Mouse (Mus musculus) heart, adult 2 months (tissue): ENCODE data around the gene Gm43552. TPM values are rescaled to one million over a fixed set of nuclear protein-coding genes. Genes with fewer than 3 reads are reported as not detected.
A peak's percentile ranks its signal among the peaks of the same experiment; 100 is the strongest.
"Not testable (repeated sequence)": the region's sequence is repeated elsewhere in the genome, so short reads cannot be mapped to it uniquely, and the experiment has no call there.

Experiments
- DNase-seq, 2 experiments: peaks; one replicate each; pipeline ENCODE4 v3.0.0; 2021
- H3K27ac ChIP-seq: fragments of 200-600 bp; 2 replicates; pipeline ENCODE4 v1.8.1; 2022
- H3K27me3 ChIP-seq: fragments of 200-500 bp; 2 replicates; pipeline ENCODE4 v1.6.1; 2012; ENCODE audit warnings: mild to moderate bottlenecking, low read length, inconsistent platforms, mixed read lengths; ENCODE audit not compliant: control insufficient read depth, insufficient read depth
- H3K36me3 ChIP-seq: fragments of 200-500 bp; 2 replicates; pipeline ENCODE4 v1.6.1; 2012; ENCODE audit warnings: low read length, inconsistent platforms; ENCODE audit not compliant: control insufficient read depth, insufficient read depth
- H3K4me1 ChIP-seq: fragments of 200-500 bp; 2 replicates; pipeline ENCODE4 v1.6.1; 2011; ENCODE audit warnings: low read length; ENCODE audit not compliant: control insufficient read depth, insufficient read depth
- H3K4me3 ChIP-seq: fragments of 200-600 bp; 2 replicates; pipeline ENCODE4 v1.8.1; 2022
- H3K79me2 ChIP-seq: fragments of 200-500 bp; replicated peaks from 2 replicates; pipeline ENCODE4 v1.6.1; 2012; ENCODE audit warnings: mild to moderate bottlenecking, inconsistent platforms, low read length, moderate library complexity, mixed read lengths; ENCODE audit not compliant: control insufficient read depth, insufficient read depth
- H3K9ac ChIP-seq: fragments of 200-500 bp; 2 replicates; pipeline ENCODE4 v1.6.1; 2012; ENCODE audit warnings: low read depth, mild to moderate bottlenecking, control low read depth, inconsistent platforms, low read length, mixed read lengths
- CTCF ChIP-seq: fragments of 200-600 bp; IDR thresholded peaks from 2 replicates; pipeline ENCODE4 v1.8.1; 2022; ENCODE audit warnings: antibody characterized with exemption, mild to moderate bottlenecking, moderate library complexity
- EP300 ChIP-seq: fragments of 200-500 bp; IDR thresholded peaks from 2 replicates; pipeline ENCODE4 v1.6.1; 2011; ENCODE audit warnings: low read depth, low read length, control low read depth; ENCODE audit not compliant: insufficient read depth
- POLR2A ChIP-seq: fragments of 200-500 bp; IDR thresholded peaks from 2 replicates; pipeline ENCODE4 v1.6.1; 2011; ENCODE audit warnings: mild to moderate bottlenecking, low read depth, low read length, control low read depth; ENCODE audit not compliant: insufficient read depth
- WGBS: fragments of 180-500 bp; shearing (Covaris S2); methylation state at CpG from one replicate; pipeline ENCODE4 v1.1.7; 2018; 5-methylcytosine and 5-hydroxymethylcytosine counted together
- intact Hi-C: fragments of 180-260 bp; cut with DNase I; formaldehyde crosslinking; loops from one replicate; pipeline ENCODE4 v1.15.1; 2025
- polyA plus RNA-seq: library from polyadenylated mRNA; depleted of rRNA; stranded (reverse); fragments of >200 nt; gene quantifications from 2 replicates; pipeline ENCODE4 v1.2.3, GENCODE M21; 2012
- total RNA-seq, 2 experiments: library from RNA; stranded (reverse); gene quantifications; 2 replicates each; pipeline ENCODE4 v1.2.3; 2021

Gm43552 gene
- total and polyA plus RNA-seq, 3 experiments = not detected

DNA sequence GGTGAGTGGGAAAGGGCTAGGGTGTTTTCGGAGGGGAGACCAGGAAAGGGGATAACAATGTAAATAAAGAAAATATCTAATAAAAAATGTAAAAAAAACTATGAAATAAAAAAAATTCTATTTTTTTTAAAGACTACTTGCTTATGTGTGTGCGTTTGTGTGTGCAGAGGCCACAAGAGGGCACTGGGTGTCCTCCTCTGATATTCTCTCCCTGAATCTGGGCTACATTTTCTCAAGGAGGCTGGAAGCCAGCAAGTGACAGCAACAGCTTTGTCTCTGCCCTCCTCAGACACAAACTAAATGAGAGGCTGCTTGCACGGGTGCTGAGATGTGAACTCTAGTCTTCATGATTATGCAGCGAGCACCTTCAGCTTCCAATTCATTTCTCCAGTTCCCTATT is 14.4 kb downstream of the Gm43552 start:
- TF ChIP-seq EP300 (no peak), POLR2A (no peak), CTCF (peak; percentile 68)
- H3K4me1 ChIP-seq = peaks cover 9% of the 10 kb centered on the region
- no peak overlapping the region for H3K27ac ChIP-seq
- intact Hi-C loops = no loop called here
- no peaks in the 10 kb centered on the region for H3K27me3 ChIP-seq
- DNase-seq = peak in 1 of 2 experiments; percentile 56
- H3K79me2 ChIP-seq = 0 out of 2 replicates have a peak, but pooled peaks cover 2% of the 10 kb centered on the region
- 63% methylated on average over 4 of the region's 4 CpGs for WGBS
- no peak overlapping the region for H3K4me3 ChIP-seq
- H3K36me3 ChIP-seq = peaks cover 14% of the 10 kb centered on the region
- no peak overlapping the region for H3K9ac ChIP-seq

DNA sequence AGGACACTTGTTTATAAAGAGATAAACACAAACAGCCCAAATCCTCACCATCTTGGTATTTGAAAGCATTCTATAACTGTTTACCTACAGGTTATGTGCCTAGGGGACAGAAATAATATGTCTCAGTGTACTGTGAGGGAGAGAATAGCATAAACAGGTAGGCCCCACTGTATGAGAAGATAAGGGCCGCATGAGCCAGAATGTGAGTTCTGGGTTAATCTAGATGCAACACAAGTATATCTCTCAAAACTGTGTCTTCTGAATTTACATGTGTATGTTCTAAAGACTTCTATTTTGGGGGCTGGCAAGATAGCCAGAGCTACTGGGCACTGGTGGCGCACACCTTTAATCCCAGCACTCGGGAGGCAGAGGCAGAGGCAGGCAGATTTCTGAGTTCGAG is 15.9 kb downstream of the Gm43552 start:
- H3K4me1 ChIP-seq, H3K27ac ChIP-seq, H3K9ac ChIP-seq, intact Hi-C loops, DNase-seq, H3K79me2 ChIP-seq, H3K4me3 ChIP-seq, H3K27me3 ChIP-seq: not testable (repeated sequence)
- WGBS = 91% methylated on average over 4 of the region's 4 CpGs
- peaks cover 12% of the 10 kb centered on the region for H3K36me3 ChIP-seq

DNA sequence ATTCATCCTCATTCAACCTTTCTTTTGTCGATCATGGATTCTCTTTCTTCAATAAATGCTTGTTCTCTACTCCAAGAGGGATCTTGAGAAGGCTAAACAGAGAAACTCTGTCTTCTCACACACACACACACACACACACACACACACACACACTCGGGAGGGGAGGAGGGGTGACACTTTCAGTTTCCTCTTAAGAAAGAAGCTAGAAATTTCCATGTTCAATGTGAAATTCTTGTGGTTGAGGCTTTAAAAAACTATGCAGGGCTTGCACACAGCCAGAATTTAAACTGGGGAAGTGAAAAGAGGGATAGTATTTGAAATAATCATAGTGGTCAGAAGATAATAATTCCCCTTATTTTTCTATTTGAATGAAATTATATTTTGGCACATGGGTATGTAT is 16.8 kb downstream of the Gm43552 start:
- H3K27ac ChIP-seq = no peak overlapping the region
- peaks cover 5% of the 10 kb centered on the region for H3K79me2 ChIP-seq
- H3K27me3 ChIP-seq = no peaks in the 10 kb centered on the region
- peaks cover 12% of the 10 kb centered on the region for H3K4me1 ChIP-seq
- 59% methylated on average over 2 of the region's 2 CpGs for WGBS
- DNase-seq = peak in 1 of 2 experiments; percentile 22
- no peak overlapping the region for H3K4me3 ChIP-seq
- peaks cover 12% of the 10 kb centered on the region for H3K36me3 ChIP-seq
- no peak overlapping the region for H3K9ac ChIP-seq
- TF ChIP-seq POLR2A (no peak), EP300 (no peak), CTCF (no peak)
- intact Hi-C loops = no loop called here

DNA sequence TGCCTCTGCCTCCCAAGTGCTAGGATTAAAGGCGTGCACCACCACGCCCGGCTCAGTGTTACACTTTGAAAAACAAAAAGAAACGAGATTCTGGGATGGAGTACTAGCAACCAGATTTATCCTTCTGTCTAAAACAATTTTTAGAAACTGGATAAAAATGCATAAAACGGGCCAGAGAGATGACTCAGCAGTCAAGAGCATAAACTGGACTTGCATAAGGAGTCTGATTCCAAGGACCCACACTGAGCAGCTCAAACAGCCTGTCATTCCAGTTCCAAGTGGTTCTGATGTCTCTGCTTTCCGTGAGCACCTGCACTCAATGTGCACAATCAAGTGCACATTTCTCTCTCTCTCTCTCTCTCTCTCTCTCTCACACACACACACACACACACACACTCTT is 22.9 kb downstream of the Gm43552 start:
- intact Hi-C loops = no loop called here
- peak in 1 of 2 experiments; percentile 15 for DNase-seq

DNA sequence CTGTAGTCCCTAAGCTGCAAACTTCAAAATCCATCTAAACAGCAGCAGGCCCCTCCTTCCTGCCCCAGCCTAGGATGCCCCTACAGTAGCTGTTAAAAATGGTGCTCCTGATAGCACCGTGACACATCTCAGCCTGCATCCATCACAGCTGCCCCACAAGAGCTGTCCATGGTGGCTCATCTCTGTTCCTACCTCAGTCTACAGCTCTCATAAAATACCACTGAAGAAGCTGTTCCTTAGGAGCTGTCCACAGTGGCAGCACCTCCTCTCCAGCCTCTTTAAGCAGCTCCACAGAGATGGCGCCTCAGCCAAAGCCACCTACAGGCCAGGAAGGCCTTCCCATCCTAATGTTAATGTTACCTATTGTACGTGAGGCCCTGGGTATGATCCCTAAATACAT is 25.7 kb downstream of the Gm43552 start:
- Histone ChIP-seq H3K79me2 (peaks cover 3% of the 10 kb centered on the region), H3K4me1 (peaks cover 3% of the 10 kb centered on the region), H3K36me3 (peaks cover 9% of the 10 kb centered on the region; the same call in 1 of the 2 replicates), H3K4me3 (no peak overlapping the region), H3K27me3 (no peaks in the 10 kb centered on the region), H3K9ac (no peak overlapping the region), H3K27ac (no peak overlapping the region)
- TF ChIP-seq EP300 (no peak), POLR2A (no peak)
- no peak for DNase-seq
- 68% methylated on average over 3 of the region's 3 CpGs for WGBS
- intact Hi-C loops = no loop called here

More for the DNA sequence above, 22.9 kb downstream of the Gm43552 start:
- peaks cover 14% of the 10 kb centered on the region; the same call in 1 of the 2 replicates for H3K36me3 ChIP-seq
- H3K4me1 ChIP-seq = peaks cover 4% of the 10 kb centered on the region
- no peak overlapping the region for H3K27ac ChIP-seq
- peaks cover 5% of the 10 kb centered on the region for H3K79me2 ChIP-seq
- no peak overlapping the region for H3K9ac ChIP-seq
- TF ChIP-seq CTCF (no peak), POLR2A (no peak), EP300 (no peak)
- WGBS = 71% methylated on average over 6 of the region's 6 CpGs
- H3K27me3 ChIP-seq = no peaks in the 10 kb centered on the region
- no peak overlapping the region for H3K4me3 ChIP-seq

DNA sequence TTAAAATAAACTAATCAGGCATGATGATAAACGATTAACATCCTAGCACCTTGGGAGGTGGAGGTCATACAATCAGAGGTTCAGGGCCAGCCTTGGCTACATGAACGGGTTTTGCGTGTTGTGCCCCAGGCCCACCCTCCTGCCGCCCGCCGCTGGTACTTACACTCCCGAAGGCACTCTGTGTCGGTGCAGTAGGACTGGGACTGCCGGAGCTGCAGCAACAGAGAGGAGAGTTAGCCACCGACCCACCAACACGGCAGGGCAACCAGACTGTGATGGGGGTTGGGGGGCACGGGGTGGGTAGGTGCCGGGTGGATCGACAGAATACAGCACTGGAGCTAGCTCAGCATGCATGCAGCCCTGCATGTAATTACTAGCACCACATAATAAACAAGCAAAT is 32.3 kb downstream of the Gm43552 start:
- peaks cover 2% of the 10 kb centered on the region; the same call in 1 of the 2 replicates for H3K79me2 ChIP-seq
- peak overlapping the region; percentile 77 for H3K27ac ChIP-seq
- peaks cover 16% of the 10 kb centered on the region for H3K4me1 ChIP-seq
- no peak for TF ChIP-seq EP300
- TF ChIP-seq POLR2A = no peak
- no peak for TF ChIP-seq CTCF
- H3K36me3 ChIP-seq = peaks cover 5% of the 10 kb centered on the region; the same call in 1 of the 2 replicates
- intact Hi-C loops = no loop called here
- no peak overlapping the region for H3K4me3 ChIP-seq
- no peaks in the 10 kb centered on the region for H3K27me3 ChIP-seq
- DNase-seq = no peak
- no peak overlapping the region for H3K9ac ChIP-seq
- 91% methylated on average over 14 of the region's 14 CpGs for WGBS
